Mouse (Mus musculus) limb, embryonic 13.5 days (tissue): Measurements from ENCODE around the gene Ptcd2. TPM values are rescaled to one million over a fixed set of nuclear protein-coding genes. Genes with fewer than 3 reads are reported as not detected.

ENCODE experiments used
- ATAC-seq: fragments of 200-750 bp; cut with Nextera tagmentation; 2 replicates; pipeline ENCODE4 v1.8.0; 2017; ENCODE audit warnings: low read depth, moderate number of reproducible peaks, moderate TSS enrichment; ENCODE audit not compliant: low FRiP score
- H3K27ac ChIP-seq: fragments of 300-500 bp; sonication (generic); 2 replicates; pipeline ENCODE4 v1.5.1; 2015; ENCODE audit warnings: inconsistent platforms, mild to moderate bottlenecking, moderate library complexity
- H3K27me3 ChIP-seq: fragments of 300-500 bp; sonication (generic); 2 replicates; pipeline ENCODE4 v1.6.1; 2015; ENCODE audit warnings: mild to moderate bottlenecking, inconsistent platforms
- H3K36me3 ChIP-seq: fragments of 300-500 bp; sonication (generic); 2 replicates; pipeline ENCODE4 v1.6.1; 2015; ENCODE audit warnings: inconsistent platforms, mild to moderate bottlenecking, moderate library complexity
- H3K4me1 ChIP-seq: fragments of 300-500 bp; sonication (generic); 2 replicates; pipeline ENCODE4 v1.6.1; 2015; ENCODE audit warnings: inconsistent platforms
- H3K4me2 ChIP-seq: fragments of 300-500 bp; sonication (generic); replicated peaks from 2 replicates; pipeline ENCODE4 v1.6.1; 2015; ENCODE audit warnings: inconsistent platforms, mild to moderate bottlenecking, moderate library complexity
- H3K4me3 ChIP-seq: fragments of 300-500 bp; sonication (generic); 2 replicates; pipeline ENCODE4 v1.5.1; 2015; ENCODE audit warnings: moderate library complexity, mild to moderate bottlenecking, inconsistent platforms
- H3K9ac ChIP-seq: fragments of 300-500 bp; sonication (generic); 2 replicates; pipeline ENCODE4 v1.6.1; 2015; ENCODE audit warnings: mild to moderate bottlenecking, inconsistent platforms
- H3K9me3 ChIP-seq: fragments of 300-500 bp; sonication (generic); 2 replicates; pipeline ENCODE4 v1.6.1; 2016; ENCODE audit warnings: inconsistent platforms
- WGBS: fragments of 180-500 bp; shearing (Covaris S2); methylation state at CpG from one replicate; pipeline ENCODE4 v1.1.7; 2015; 5-methylcytosine and 5-hydroxymethylcytosine counted together
- polyA plus RNA-seq: library from polyadenylated mRNA; unstranded; fragments of >200 nt; fragmentation: Nextera tagmentation; extraction: Ambion mirVana; gene quantifications from 2 replicates; pipeline ENCODE4 v1.2.1, GENCODE M21; 2015

Gene Ptcd2
- polyA plus RNA-seq, 1 experiment from 2014 or later: 45.8 TPM

- Histone ChIP-seq H3K27me3 (no peaks in the 10 kb centered on the region), H3K9me3 (no peaks in the 10 kb centered on the region), H3K36me3 (peaks cover 27% of the 10 kb centered on the region), H3K4me3 (no peak overlapping the region), H3K4me1 (no peaks in the 10 kb centered on the region), H3K27ac (no peak overlapping the region), H3K4me2 (no peak overlapping the region), H3K9ac (no peak overlapping the region)
- ATAC-seq: no peak
- 43% methylated on average over 4 of the region's 4 CpGs for WGBS
Observed at GRCm38 (mm10) chr13:99317058-99317457, 27.4 kb downstream of the Ptcd2 start.

GRCm38 (mm10) chr13:99316366-99316765 is 28.1 kb downstream of the Ptcd2 start:
- Histone ChIP-seq H3K4me3 (no peak overlapping the region), H3K27me3 (no peaks in the 10 kb centered on the region), H3K9me3 (no peaks in the 10 kb centered on the region), H3K4me2 (no peak overlapping the region), H3K36me3 (peaks cover 24% of the 10 kb centered on the region), H3K4me1 (no peaks in the 10 kb centered on the region), H3K9ac (no peak overlapping the region), H3K27ac (no peak overlapping the region)
- WGBS: 89% methylated on average over 6 of the region's 6 CpGs
- no peak for ATAC-seq

- peaks cover 8% of the 10 kb centered on the region for H3K36me3 ChIP-seq
- H3K4me1 ChIP-seq: no peaks in the 10 kb centered on the region
- H3K4me2 ChIP-seq: no peak overlapping the region
- WGBS: 69% methylated on average over 15 of the region's 15 CpGs
- no peak overlapping the region for H3K9ac ChIP-seq
- H3K27ac ChIP-seq: no peak overlapping the region
- H3K9me3 ChIP-seq: no peaks in the 10 kb centered on the region
- ATAC-seq: no peak
- H3K4me3 ChIP-seq: no peak overlapping the region
- no peaks in the 10 kb centered on the region for H3K27me3 ChIP-seq
Observed at GRCm38 (mm10) chr13:99314657-99315181, 29.8 kb downstream of the Ptcd2 start.

- no peak for ATAC-seq
- Histone ChIP-seq H3K36me3 (peaks cover 2% of the 10 kb centered on the region), H3K4me3 (no peak overlapping the region), H3K4me2 (no peak overlapping the region), H3K9ac (no peak overlapping the region), H3K4me1 (no peaks in the 10 kb centered on the region), H3K27ac (no peak overlapping the region), H3K9me3 (no peaks in the 10 kb centered on the region), H3K27me3 (no peaks in the 10 kb centered on the region)
- WGBS: 90% methylated on average over 5 of the region's 5 CpGs
Observed at GRCm38 (mm10) chr13:99314098-99314497, 30.4 kb downstream of the Ptcd2 start.

- 84% methylated on average over 8 of the region's 8 CpGs for WGBS
- no peak overlapping the region for H3K4me3 ChIP-seq
- H3K4me2 ChIP-seq: no peak overlapping the region
- H3K27me3 ChIP-seq: no peaks in the 10 kb centered on the region
- H3K36me3 ChIP-seq: no peaks in the 10 kb centered on the region
- ATAC-seq: no peak
- H3K27ac ChIP-seq: peak overlapping the region; percentile 1; the same call in 1 of the 2 replicates
- no peaks in the 10 kb centered on the region for H3K9me3 ChIP-seq
- H3K4me1 ChIP-seq: peaks cover 21% of the 10 kb centered on the region
- no peak overlapping the region for H3K9ac ChIP-seq
Observed at GRCm38 (mm10) chr13:99308393-99308792, 36.1 kb downstream of the Ptcd2 start.

GRCm38 (mm10) chr13:99307930-99308359 is 36.6 kb downstream of the Ptcd2 start:
- Histone ChIP-seq H3K27ac (peak overlapping the region; percentile 1; the same call in 1 of the 2 replicates), H3K4me3 (no peak overlapping the region), H3K4me1 (peaks cover 22% of the 10 kb centered on the region), H3K9me3 (no peaks in the 10 kb centered on the region), H3K27me3 (no peaks in the 10 kb centered on the region), H3K4me2 (no peak overlapping the region), H3K9ac (no peak overlapping the region), H3K36me3 (no peaks in the 10 kb centered on the region)
- WGBS: 52% methylated on average over 5 of the region's 5 CpGs
- ATAC-seq: peak; percentile 81

- no peak overlapping the region for H3K9ac ChIP-seq
- H3K9me3 ChIP-seq: no peaks in the 10 kb centered on the region
- no peak overlapping the region for H3K27ac ChIP-seq
- H3K4me2 ChIP-seq: no peak overlapping the region
- ATAC-seq: no peak
- WGBS: 87% methylated on average over 8 of the region's 8 CpGs
- peaks cover 22% of the 10 kb centered on the region for H3K4me1 ChIP-seq
- no peak overlapping the region for H3K4me3 ChIP-seq
- H3K36me3 ChIP-seq: no peaks in the 10 kb centered on the region
- no peaks in the 10 kb centered on the region for H3K27me3 ChIP-seq
Observed at GRCm38 (mm10) chr13:99306164-99306563, 38.3 kb downstream of the Ptcd2 start.

GRCm38 (mm10) chr13:99305186-99305585 is 39.3 kb downstream of the Ptcd2 start:
- Histone ChIP-seq H3K4me2 (no peak overlapping the region), H3K4me1 (peaks cover 22% of the 10 kb centered on the region), H3K9me3 (no peaks in the 10 kb centered on the region), H3K9ac (no peak overlapping the region), H3K27me3 (no peaks in the 10 kb centered on the region), H3K4me3 (no peak overlapping the region), H3K36me3 (no peaks in the 10 kb centered on the region), H3K27ac (no peak overlapping the region)
- no peak for ATAC-seq
- 76% methylated on average over 1 of the region's 1 CpGs for WGBS

GRCm38 (mm10) chr13:99304365-99304764 is 40.1 kb downstream of the Ptcd2 start:
- no peaks in the 10 kb centered on the region for H3K9me3 ChIP-seq
- no peak overlapping the region for H3K4me3 ChIP-seq
- peak; percentile 56 for ATAC-seq
- H3K27ac ChIP-seq: 0 out of 2 replicates have a peak overlapping the region, but pooled peaks have one; percentile 11
- no peaks in the 10 kb centered on the region for H3K36me3 ChIP-seq
- H3K4me2 ChIP-seq: no peak overlapping the region
- WGBS: 76% methylated on average over 11 of the region's 11 CpGs
- H3K27me3 ChIP-seq: no peaks in the 10 kb centered on the region
- H3K4me1 ChIP-seq: peaks cover 30% of the 10 kb centered on the region
- no peak overlapping the region for H3K9ac ChIP-seq

- Histone ChIP-seq H3K27ac (peak overlapping the region; percentile 11; the same call in 1 of the 2 replicates), H3K4me2 (no peak overlapping the region), H3K4me3 (no peak overlapping the region), H3K36me3 (no peaks in the 10 kb centered on the region), H3K9ac (no peak overlapping the region), H3K27me3 (no peaks in the 10 kb centered on the region), H3K4me1 (peaks cover 34% of the 10 kb centered on the region), H3K9me3 (no peaks in the 10 kb centered on the region)
- ATAC-seq: no peak
- 43% methylated on average over 5 of the region's 5 CpGs for WGBS
Observed at GRCm38 (mm10) chr13:99303846-99304245, 40.7 kb downstream of the Ptcd2 start.

- no peaks in the 10 kb centered on the region for H3K36me3 ChIP-seq
- peaks cover 26% of the 10 kb centered on the region for H3K4me1 ChIP-seq
- no peaks in the 10 kb centered on the region for H3K9me3 ChIP-seq
- H3K9ac ChIP-seq: no peak overlapping the region
- no peak overlapping the region for H3K4me2 ChIP-seq
- H3K27me3 ChIP-seq: no peaks in the 10 kb centered on the region
- H3K4me3 ChIP-seq: no peak overlapping the region
- WGBS: 87% methylated on average over 5 of the region's 5 CpGs
- no peak for ATAC-seq
- no peak overlapping the region for H3K27ac ChIP-seq
Observed at GRCm38 (mm10) chr13:99299921-99300320, 44.6 kb downstream of the Ptcd2 start.

GRCm38 (mm10) chr13:99294176-99294575 is 50.3 kb downstream of the Ptcd2 start:
- Histone ChIP-seq H3K27ac (no peak overlapping the region), H3K4me2 (no peak overlapping the region), H3K4me3 (no peak overlapping the region), H3K9ac (no peak overlapping the region), H3K4me1 (peaks cover 6% of the 10 kb centered on the region), H3K36me3 (no peaks in the 10 kb centered on the region), H3K9me3 (no peaks in the 10 kb centered on the region), H3K27me3 (no peaks in the 10 kb centered on the region)
- 90% methylated on average over 13 of the region's 13 CpGs for WGBS
- ATAC-seq: no peak

GRCm38 (mm10) chr13:99290766-99291165 is 53.7 kb downstream of the Ptcd2 start:
- Histone ChIP-seq H3K27me3 (no peaks in the 10 kb centered on the region), H3K4me1 (no peaks in the 10 kb centered on the region), H3K4me3 (no peak overlapping the region), H3K36me3 (no peaks in the 10 kb centered on the region), H3K27ac (no peak overlapping the region), H3K9me3 (no peaks in the 10 kb centered on the region), H3K9ac (no peak overlapping the region), H3K4me2 (no peak overlapping the region)
- ATAC-seq: no peak
- 93% methylated on average over 8 of the region's 8 CpGs for WGBS
